Mouse (Mus musculus) embryonic facial prominence, embryonic 14.5 days (tissue): ENCODE results near the gene Col23a1. TPM values are rescaled to one million over a fixed set of nuclear protein-coding genes. Genes with fewer than 3 reads are reported as not detected.
A peak's percentile ranks its signal among the peaks of the same experiment; 100 is the strongest.

Experiments used
- ATAC-seq: fragments of 200-750 bp; cut with Nextera tagmentation; 2 replicates; pipeline ENCODE4 v1.8.0; 2017; ENCODE audit warnings: low read depth, moderate number of reproducible peaks, moderate TSS enrichment
- DNase-seq: peaks from one replicate; pipeline ENCODE4 v3.0.0-alpha.2; 2015; ENCODE audit warnings: low spot score
- H3K27ac ChIP-seq: fragments of 300-500 bp; sonication (generic); replicated peaks from 2 replicates; pipeline ENCODE4 v1.5.1; 2014; ENCODE audit warnings: low read depth, mild to moderate bottlenecking, low read length, moderate library complexity
- H3K27me3 ChIP-seq: fragments of 300-500 bp; sonication (generic); replicated peaks from 2 replicates; pipeline ENCODE4 v1.6.1; 2014; ENCODE audit warnings: low read length; ENCODE audit not compliant: control insufficient read depth, insufficient read depth
- H3K36me3 ChIP-seq: fragments of 300-500 bp; sonication (generic); 2 replicates; pipeline ENCODE4 v1.6.1; 2014; ENCODE audit warnings: low read length, mixed read lengths; ENCODE audit not compliant: control insufficient read depth, insufficient read depth
- H3K4me1 ChIP-seq: fragments of 300-500 bp; sonication (generic); 2 replicates; pipeline ENCODE4 v1.6.1; 2014; ENCODE audit warnings: antibody characterized with exemption, low read length; ENCODE audit not compliant: control insufficient read depth, insufficient read depth
- H3K4me2 ChIP-seq: fragments of 300-500 bp; sonication (generic); 2 replicates; pipeline ENCODE4 v1.6.1; 2014; ENCODE audit warnings: low read depth, mild to moderate bottlenecking, low read length, moderate library complexity, mixed read lengths
- H3K4me3 ChIP-seq: fragments of 300-500 bp; sonication (generic); 2 replicates; pipeline ENCODE4 v1.5.1; 2014; ENCODE audit warnings: low read depth, mild to moderate bottlenecking, low read length
- H3K9ac ChIP-seq: fragments of 300-500 bp; sonication (generic); 2 replicates; pipeline ENCODE4 v1.6.1; 2014; ENCODE audit warnings: low read depth, mild to moderate bottlenecking, low read length, moderate library complexity, mixed read lengths
- H3K9me3 ChIP-seq: fragments of 300-500 bp; sonication (generic); 2 replicates; pipeline ENCODE4 v1.6.1; 2016; ENCODE audit warnings: low read length; ENCODE audit not compliant: control insufficient read depth
- WGBS: fragments of 180-500 bp; shearing (Covaris S2); extraction: QIAGEN DNeasy Blood & Tissue Kit; methylation state at CpG from one replicate; pipeline ENCODE4 v1.1.7; 2014; 5-methylcytosine and 5-hydroxymethylcytosine counted together
- polyA plus RNA-seq: library from polyadenylated mRNA; unstranded; fragments of >200 nt; fragmentation: Nextera tagmentation; extraction: Ambion mirVana; gene quantifications from 2 replicates; pipeline ENCODE4 v1.2.1, GENCODE M21; 2014

Col23a1 gene
- polyA plus RNA-seq, 1 experiment from 2014 or later, result 20.2 TPM

- H3K4me3 ChIP-seq, result peak within 1 kb of the TSS; percentile 63
- under 1% methylated on average over 47 of the region's 59 CpGs for WGBS
- peak within 1 kb of the TSS; percentile 79 for H3K4me2 ChIP-seq
- peak; percentile 92 for ATAC-seq
- peak within 1 kb of the TSS; percentile 91 for H3K9ac ChIP-seq
- peak; percentile 98 for DNase-seq
- peak within 1 kb of the TSS; percentile 90 for H3K27ac ChIP-seq
- H3K4me1 ChIP-seq, result peaks cover 12% of the 10 kb centered on the region
- H3K36me3 ChIP-seq, result peaks cover 35% of the 10 kb centered on the region
- H3K27me3 ChIP-seq, result no peaks in the 10 kb centered on the region
- no peaks in the 10 kb centered on the region for H3K9me3 ChIP-seq
These were observed 294.9 kb downstream of the Col23a1 start, which contains the start of gene Phykpl for GRCm38 (mm10) chr11:51584431-51585248. Gene Phykpl, plus strand, starts transcription at chr11:51584757.

- peaks cover 12% of the 10 kb centered on the region for H3K4me1 ChIP-seq
- H3K27me3 ChIP-seq, result no peaks in the 10 kb centered on the region
- H3K4me2 ChIP-seq, result peak overlapping the region; percentile 79
- 64% methylated on average over 8 of the region's 8 CpGs for WGBS
- peaks cover 45% of the 10 kb centered on the region for H3K36me3 ChIP-seq
- no peaks in the 10 kb centered on the region for H3K9me3 ChIP-seq
- H3K9ac ChIP-seq, result peak overlapping the region; percentile 91
- peak overlapping the region; percentile 63 for H3K4me3 ChIP-seq
- ATAC-seq (no peak), DNase-seq (no peak)
- peak overlapping the region; percentile 90 for H3K27ac ChIP-seq
These were observed 296.0 kb downstream of the Col23a1 start for GRCm38 (mm10) chr11:51585608-51586252.

- no peak overlapping the region for H3K4me3 ChIP-seq
- H3K4me1 ChIP-seq, result peaks cover 12% of the 10 kb centered on the region
- H3K27ac ChIP-seq, result no peak overlapping the region
- no peak overlapping the region for H3K9ac ChIP-seq
- ATAC-seq (no peak), DNase-seq (no peak)
- peaks cover 52% of the 10 kb centered on the region for H3K36me3 ChIP-seq
- H3K4me2 ChIP-seq, result no peak overlapping the region; the same call in 1 of the 2 replicates
- WGBS, result 92% methylated on average over 13 of the region's 13 CpGs
- no peaks in the 10 kb centered on the region for H3K27me3 ChIP-seq
- H3K9me3 ChIP-seq, result no peaks in the 10 kb centered on the region
These were observed 296.7 kb downstream of the Col23a1 start for GRCm38 (mm10) chr11:51586411-51586810.

- Histone ChIP-seq H3K4me3 (no peak overlapping the region), H3K9me3 (no peaks in the 10 kb centered on the region), H3K36me3 (peaks cover 58% of the 10 kb centered on the region), H3K27ac (no peak overlapping the region), H3K4me2 (no peak overlapping the region), H3K9ac (no peak overlapping the region), H3K4me1 (peaks cover 12% of the 10 kb centered on the region), H3K27me3 (no peaks in the 10 kb centered on the region)
- DNase-seq, result no peak
- no peak for ATAC-seq
- 88% methylated on average over 1 of the region's 1 CpGs for WGBS
These were observed 297.3 kb downstream of the Col23a1 start for GRCm38 (mm10) chr11:51587059-51587458.

GRCm38 (mm10) chr11:51588833-51589232 is 299.1 kb downstream of the Col23a1 start:
- Histone ChIP-seq H3K4me2 (no peak overlapping the region), H3K4me3 (no peak overlapping the region), H3K4me1 (peaks cover 9% of the 10 kb centered on the region), H3K9me3 (no peaks in the 10 kb centered on the region), H3K27me3 (no peaks in the 10 kb centered on the region), H3K27ac (no peak overlapping the region), H3K9ac (no peak overlapping the region), H3K36me3 (peaks cover 75% of the 10 kb centered on the region)
- DNase-seq (no peak), ATAC-seq (no peak)
- WGBS, result 98% methylated on average over 3 of the region's 3 CpGs

- Histone ChIP-seq H3K27me3 (no peaks in the 10 kb centered on the region), H3K27ac (no peak overlapping the region), H3K36me3 (peaks cover 86% of the 10 kb centered on the region), H3K9me3 (no peaks in the 10 kb centered on the region), H3K4me1 (peaks cover 6% of the 10 kb centered on the region; the same call in 1 of the 2 replicates), H3K4me3 (no peak overlapping the region), H3K9ac (no peak overlapping the region), H3K4me2 (no peak overlapping the region)
- ATAC-seq, result no peak
- DNase-seq, result no peak
These were observed 300.3 kb downstream of the Col23a1 start for GRCm38 (mm10) chr11:51590002-51590401.

GRCm38 (mm10) chr11:51591168-51591567 is 301.4 kb downstream of the Col23a1 start:
- 69% methylated on average over 7 of the region's 7 CpGs for WGBS
- Histone ChIP-seq H3K9ac (no peak overlapping the region), H3K4me3 (no peak overlapping the region), H3K4me2 (no peak overlapping the region), H3K4me1 (no peaks in the 10 kb centered on the region), H3K9me3 (no peaks in the 10 kb centered on the region), H3K27me3 (no peaks in the 10 kb centered on the region), H3K27ac (no peak overlapping the region), H3K36me3 (peaks cover 98% of the 10 kb centered on the region)
- DNase-seq (no peak), ATAC-seq (no peak)

- no peak for DNase-seq
- Histone ChIP-seq H3K36me3 (peaks cover 98% of the 10 kb centered on the region), H3K27ac (no peak overlapping the region), H3K4me1 (no peaks in the 10 kb centered on the region), H3K9me3 (no peaks in the 10 kb centered on the region), H3K9ac (no peak overlapping the region), H3K27me3 (no peaks in the 10 kb centered on the region), H3K4me2 (no peak overlapping the region), H3K4me3 (no peak overlapping the region)
- WGBS, result 89% methylated on average over 7 of the region's 7 CpGs
- ATAC-seq, result no peak
These were observed 302.2 kb downstream of the Col23a1 start for GRCm38 (mm10) chr11:51591915-51592314.
